Comparison of ENCODE assay signal across 9 mouse cellular contexts in the genomic region with DNA sequence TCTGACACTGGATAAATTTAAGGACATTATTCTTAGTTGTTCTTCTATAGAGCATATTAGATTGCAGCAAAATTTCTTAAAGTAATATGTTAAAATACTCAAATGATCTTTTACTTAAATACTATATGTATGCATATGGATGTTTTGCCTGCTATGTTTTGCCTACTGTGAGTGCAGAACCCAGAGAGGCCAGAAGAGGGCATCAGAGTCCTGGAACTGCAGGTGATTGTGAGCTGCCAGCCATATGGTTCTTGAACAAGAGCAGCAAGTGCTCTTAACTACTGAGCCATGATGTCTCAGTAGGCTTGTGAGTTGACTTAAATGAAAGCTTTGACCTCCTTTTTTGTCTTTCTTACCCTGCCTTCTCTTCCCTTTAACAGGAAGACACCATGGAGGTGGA. TPM values are rescaled to one million over a fixed set of nuclear protein-coding genes. Genes with fewer than 3 reads are reported as not detected.
A peak's percentile ranks its signal among the peaks of the same experiment; 100 is the strongest.
DNase-seq lines count a peak whose midpoint lies in the region; ATAC-seq and TF ChIP-seq lines count a peak whose summit lies in the region.
"Had no signal": no experiment of that assay in that cellular context is flagged by ENCODE, and none has a peak within 500 bp of the region (broad histone marks: within the 10 kb centered on the region; RNA-seq: fewer than 3 reads in every experiment).

No protein-coding gene starts in this region.

- no peaks in the 10 kb centered on the region for H3K27me3 ChIP-seq in forebrain, embryonic 10.5 days (ENCODE audit: poor library complexity, severe bottlenecking)
- H3K27me3 ChIP-seq: liver, embryonic 15.5 days had no signal

- H3K4me1 ChIP-seq in forebrain, embryonic 10.5 days = no peaks in the 10 kb centered on the region
- H3K4me1 ChIP-seq: liver, embryonic 15.5 days had no signal

- peak; percentile 71 for TF ChIP-seq CTCF in layer of hippocampus, adult 2 months (conservative IDR thresholded peaks at IDR 0.05)

- peak; percentile 80 for ATAC-seq in megakaryocyte progenitor cell, adult 5-6 weeks (replicated peaks; ENCODE audit: poor library complexity)

- peaks cover 79% of the 10 kb centered on the region for H3K36me3 ChIP-seq in forebrain, embryonic 10.5 days (replicated peaks)

- no peak overlapping the region for H3K4me3 ChIP-seq in layer of hippocampus, adult 2 months
- H3K4me3 ChIP-seq in forebrain, embryonic 10.5 days = no peak overlapping the region
- H3K4me3 ChIP-seq: liver, embryonic 15.5 days had no signal

- no peaks in the 10 kb centered on the region for H3K9me3 ChIP-seq in forebrain, embryonic 10.5 days
- H3K9me3 ChIP-seq: liver, embryonic 15.5 days had no signal

- DNase-seq in layer of hippocampus, adult 2 months (ENCODE audit: low spot score in 2 of 2) = no peak
- DNase-seq in layer of hippocampus, postnatal 14 days (ENCODE audit: low spot score in 2 of 2) = no peak
- peak; percentile 21 for DNase-seq in CD4-positive helper T cell, adult 2 months (ENCODE audit: low read depth, low spot score)
- DNase-seq in ES-CJ7 (ENCODE audit: low read depth, low spot score) = peak; percentile 76
- no peak for DNase-seq in forebrain, embryonic 10.5 days (ENCODE audit: extremely low spot score, low spot score)
- DNase-seq in right cerebral cortex, adult 18-20 months = no peak
- DNase-seq: spleen, adult 18-20 months had no signal

- no peak overlapping the region for H3K27ac ChIP-seq in layer of hippocampus, adult 2 months
- no peak overlapping the region for H3K27ac ChIP-seq in forebrain, embryonic 10.5 days
- H3K27ac ChIP-seq: liver, embryonic 15.5 days had no signal

RNA-seq across cellular contexts. Expression of a gene that starts 43.2 kb away (rescaled TPM):
- 1 to 10 TPM; 7.1 to 8.2 TPM for total RNA-seq in layer of hippocampus, adult 2 months (2021)
- 1 to 10 TPM; 5.3 to 7.4 TPM for total RNA-seq in layer of hippocampus, postnatal 14 days (2021)
- 15.4 and 17.0 TPM in 2 replicates for total RNA-seq in megakaryocyte progenitor cell, adult 5-6 weeks (2015)
- 22.6 and 24.6 TPM in 2 replicates for total RNA-seq in megakaryocyte progenitor cell, adult 5-6 weeks (2017)
- polyA plus RNA-seq in forebrain, embryonic 10.5 days (2016; fragmentation: Nextera tagmentation; extraction: Ambion mirVana) = 5.4 and 6.2 TPM in 2 replicates

Comparison
In these comparisons a context has a peak if more than half of its experiments do, and no peak if none do; other contexts are left out.
1. DNase-seq: peak in CD4-positive helper T cell, adult 2 months (single experiment) and ES-CJ7 (single experiment); none in layer of hippocampus, adult 2 months (0 of 2), layer of hippocampus, postnatal 14 days (0 of 2), forebrain, embryonic 10.5 days (single experiment) and right cerebral cortex, adult 18-20 months (single experiment).